Mouse (Mus musculus): ENCODE results near the gene Idh3a.
"Not testable (repeated sequence)": the region's sequence is repeated elsewhere in the genome, so short reads cannot be mapped to it uniquely, and the experiment has no call there.

Idh3a gene

GRCm38 (mm10) chr9:54583712-54584111 lies 2.4 kb upstream of the Idh3a start:
- in situ Hi-C loops (cut with MboI; ENCODE audit: low pct_unique_long_range_greater_than_20kb in 1 of 2, low sequenced_read_pairs in 2 of 2, unreplicated experiment in 1 of 2): no loop called here

DNA sequence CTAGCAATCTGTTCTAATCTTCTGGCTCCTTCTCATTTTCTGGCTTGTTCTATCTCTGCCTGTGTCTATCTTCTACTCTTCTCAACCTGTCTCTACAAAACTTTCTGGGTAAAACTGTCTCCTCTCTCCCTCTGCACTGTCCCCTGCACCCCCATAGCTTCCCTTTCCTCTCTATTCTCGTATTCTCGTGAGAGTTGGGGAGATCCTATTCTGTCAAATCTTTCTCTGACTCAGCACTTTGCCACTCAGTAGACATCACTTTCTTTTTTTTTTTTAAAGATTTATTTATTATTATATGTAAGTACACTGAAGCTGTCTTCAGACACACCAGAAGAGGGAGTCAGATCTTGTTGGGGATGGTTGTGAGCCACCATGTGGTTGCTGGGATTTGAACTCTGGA lies 2.0 kb upstream of the Idh3a start:
- in situ Hi-C loops (cut with MboI; ENCODE audit: low pct_unique_long_range_greater_than_20kb in 1 of 2, low sequenced_read_pairs in 2 of 2, unreplicated experiment in 1 of 2): not testable (repeated sequence)

- in situ Hi-C loops (cut with MboI; ENCODE audit: low pct_unique_long_range_greater_than_20kb in 1 of 2, low sequenced_read_pairs in 2 of 2, unreplicated experiment in 1 of 2): no loop called here
Measured at GRCm38 (mm10) chr9:54585839-54586198, 315 bp upstream of the Idh3a start.

DNA sequence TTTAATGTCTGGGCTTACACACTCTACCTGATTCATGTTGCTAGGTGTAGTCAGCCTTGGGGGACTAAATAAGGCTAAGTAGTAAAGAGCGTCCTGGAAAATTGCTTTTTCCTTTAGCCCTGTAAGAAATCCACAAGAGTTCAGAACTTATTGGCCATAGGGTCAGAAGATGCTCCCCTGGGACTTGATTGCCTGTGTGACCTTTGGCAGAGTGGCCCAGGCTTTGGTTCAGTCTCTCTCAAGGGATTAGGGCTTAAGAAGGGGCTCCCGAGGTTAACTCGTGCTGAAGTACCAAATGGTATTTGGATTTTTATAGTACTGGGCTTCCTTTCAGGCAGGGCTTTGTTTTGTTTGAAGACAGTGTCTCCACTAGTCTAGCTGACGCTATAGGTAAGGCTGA lies 1.7 kb downstream of the Idh3a start:
- in situ Hi-C loops (cut with MboI; ENCODE audit: low pct_unique_long_range_greater_than_20kb in 1 of 2, low sequenced_read_pairs in 2 of 2, unreplicated experiment in 1 of 2): no loop called here

- in situ Hi-C loops (cut with MboI; ENCODE audit: low pct_unique_long_range_greater_than_20kb in 1 of 2, low sequenced_read_pairs in 2 of 2, unreplicated experiment in 1 of 2): not testable (repeated sequence)
Measured at GRCm38 (mm10) chr9:54593652-54594051, 7.5 kb downstream of the Idh3a start.

DNA sequence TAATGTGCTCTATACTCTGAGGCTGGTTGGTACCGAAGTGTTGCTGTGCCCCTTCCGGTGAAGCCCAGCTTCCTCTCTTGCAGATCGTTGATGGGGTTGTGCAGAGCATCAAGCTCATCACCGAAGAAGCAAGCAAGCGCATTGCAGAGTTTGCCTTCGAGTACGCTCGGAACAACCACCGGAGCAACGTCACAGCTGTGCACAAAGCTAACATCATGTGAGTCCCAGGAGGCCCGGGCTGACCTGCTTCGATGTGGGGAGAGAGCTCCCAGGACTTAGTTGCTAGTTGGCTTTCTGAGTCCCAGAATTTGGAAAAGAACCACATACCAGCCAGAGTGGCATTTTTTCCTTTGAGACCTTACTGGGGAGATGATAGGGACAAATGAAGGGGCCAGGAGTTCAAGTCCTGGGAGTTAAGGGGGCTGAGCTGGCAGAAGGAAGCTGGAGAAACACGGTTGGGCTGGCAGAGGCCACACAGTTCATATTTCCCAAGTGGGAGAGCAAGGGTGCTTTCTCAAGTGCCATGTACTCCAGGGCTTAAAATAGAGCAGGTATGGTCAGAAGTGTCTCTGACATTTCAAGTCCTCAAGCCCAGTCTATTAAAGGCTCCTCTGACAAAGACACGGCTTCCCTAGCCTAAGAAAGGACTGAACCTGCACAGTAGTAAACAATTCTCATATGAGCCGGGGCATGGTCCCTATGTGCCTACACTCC lies 10.8 kb downstream of the Idh3a start:
- in situ Hi-C loops (cut with MboI; ENCODE audit: low pct_unique_long_range_greater_than_20kb in 1 of 2, low sequenced_read_pairs in 2 of 2, unreplicated experiment in 1 of 2): no loop called here

DNA sequence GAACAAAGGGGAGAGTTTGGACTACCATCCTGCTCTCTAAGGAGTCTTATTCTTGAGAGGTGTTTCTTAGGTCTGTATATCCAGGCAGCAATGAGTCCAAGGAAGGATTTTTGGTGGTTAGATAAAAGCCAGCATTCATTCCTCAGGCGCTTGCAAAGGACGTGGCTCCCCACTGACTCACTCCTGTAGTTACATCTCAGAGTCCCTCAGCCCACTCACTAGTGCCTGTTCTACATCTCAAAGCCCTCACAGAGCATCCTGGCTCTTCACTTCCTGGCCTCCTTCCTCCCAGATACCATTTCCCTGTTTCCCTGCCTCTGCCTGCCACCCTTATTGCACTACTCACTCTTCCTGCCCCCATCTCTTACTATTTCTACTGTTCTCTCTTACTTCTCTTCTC lies 16.3 kb downstream of the Idh3a start:
- in situ Hi-C loops (cut with MboI; ENCODE audit: low pct_unique_long_range_greater_than_20kb in 1 of 2, low sequenced_read_pairs in 2 of 2, unreplicated experiment in 1 of 2): no loop called here

GRCm38 (mm10) chr9:54602916-54603315 lies 16.8 kb downstream of the Idh3a start:
- in situ Hi-C loops (cut with MboI; ENCODE audit: low pct_unique_long_range_greater_than_20kb in 1 of 2, low sequenced_read_pairs in 2 of 2, unreplicated experiment in 1 of 2): no loop called here

DNA sequence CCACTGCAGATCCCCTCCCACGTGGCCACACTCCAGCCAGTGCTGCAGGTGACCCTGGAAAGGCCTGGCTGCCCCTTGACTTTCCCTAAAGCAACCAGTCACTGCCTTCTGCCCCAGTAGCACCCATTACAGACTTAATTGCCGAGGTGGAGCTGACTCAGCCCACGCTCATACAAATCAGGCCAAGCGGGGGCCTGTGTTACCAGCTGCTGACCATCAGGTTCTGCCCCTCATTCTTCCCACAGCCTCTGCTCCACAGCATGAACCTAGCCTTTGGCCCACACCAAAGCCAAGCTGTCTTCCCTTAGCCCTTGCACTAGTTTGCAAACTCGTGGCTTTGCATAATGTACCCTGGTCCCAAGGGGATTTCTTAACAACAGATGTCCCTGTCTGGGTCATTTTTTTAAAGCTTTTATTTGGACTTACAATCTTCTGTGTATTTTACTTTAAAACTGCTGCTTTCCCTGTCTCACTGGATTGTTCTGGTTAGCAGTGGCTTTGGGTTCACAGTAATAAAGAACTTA lies 18.1 kb downstream of the Idh3a start:
- in situ Hi-C loops (cut with MboI; ENCODE audit: low pct_unique_long_range_greater_than_20kb in 1 of 2, low sequenced_read_pairs in 2 of 2, unreplicated experiment in 1 of 2): no loop called here

DNA sequence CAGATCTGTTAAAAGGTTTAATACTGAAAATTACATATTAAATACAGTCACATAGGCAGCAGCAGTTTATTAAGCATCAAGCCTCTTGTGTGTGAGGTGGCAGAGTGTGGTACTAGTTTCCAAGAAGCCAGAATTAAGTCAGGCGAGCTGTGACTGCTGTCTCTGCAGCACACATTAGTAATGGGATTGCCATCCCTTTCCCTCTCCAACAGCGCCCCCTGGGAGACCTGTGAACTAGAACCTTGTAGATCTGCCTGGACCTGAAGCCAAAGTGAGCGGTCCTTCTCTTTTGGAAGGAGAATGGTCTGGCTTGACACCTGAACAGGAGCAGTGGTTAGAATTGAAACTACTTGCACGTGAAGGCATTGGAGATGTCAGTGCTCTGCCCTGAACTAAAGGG lies 18.8 kb downstream of the Idh3a start:
- in situ Hi-C loops (cut with MboI; ENCODE audit: low pct_unique_long_range_greater_than_20kb in 1 of 2, low sequenced_read_pairs in 2 of 2, unreplicated experiment in 1 of 2): no loop called here

DNA sequence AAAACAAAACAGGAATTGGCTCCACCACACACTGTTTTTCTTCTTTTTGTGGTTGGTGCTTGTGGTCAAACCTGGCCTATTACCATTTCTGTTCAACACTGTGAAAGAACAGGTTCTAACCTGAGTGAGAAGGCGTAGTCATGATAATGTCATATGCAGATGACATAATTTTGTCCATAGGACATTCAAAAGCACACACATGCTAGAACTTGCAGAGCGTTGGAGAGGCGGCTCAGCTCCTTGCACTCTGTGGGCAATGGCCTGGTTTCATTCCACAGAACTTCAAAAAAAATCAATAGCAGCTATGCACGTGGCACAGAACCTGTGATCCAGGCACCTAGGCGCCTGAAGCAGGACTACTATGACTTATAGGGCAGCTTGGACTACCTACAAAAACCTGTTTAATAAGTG lies 26.7 kb downstream of the Idh3a start:
- in situ Hi-C loops (cut with MboI; ENCODE audit: low pct_unique_long_range_greater_than_20kb in 1 of 2, low sequenced_read_pairs in 2 of 2, unreplicated experiment in 1 of 2): no loop called here

DNA sequence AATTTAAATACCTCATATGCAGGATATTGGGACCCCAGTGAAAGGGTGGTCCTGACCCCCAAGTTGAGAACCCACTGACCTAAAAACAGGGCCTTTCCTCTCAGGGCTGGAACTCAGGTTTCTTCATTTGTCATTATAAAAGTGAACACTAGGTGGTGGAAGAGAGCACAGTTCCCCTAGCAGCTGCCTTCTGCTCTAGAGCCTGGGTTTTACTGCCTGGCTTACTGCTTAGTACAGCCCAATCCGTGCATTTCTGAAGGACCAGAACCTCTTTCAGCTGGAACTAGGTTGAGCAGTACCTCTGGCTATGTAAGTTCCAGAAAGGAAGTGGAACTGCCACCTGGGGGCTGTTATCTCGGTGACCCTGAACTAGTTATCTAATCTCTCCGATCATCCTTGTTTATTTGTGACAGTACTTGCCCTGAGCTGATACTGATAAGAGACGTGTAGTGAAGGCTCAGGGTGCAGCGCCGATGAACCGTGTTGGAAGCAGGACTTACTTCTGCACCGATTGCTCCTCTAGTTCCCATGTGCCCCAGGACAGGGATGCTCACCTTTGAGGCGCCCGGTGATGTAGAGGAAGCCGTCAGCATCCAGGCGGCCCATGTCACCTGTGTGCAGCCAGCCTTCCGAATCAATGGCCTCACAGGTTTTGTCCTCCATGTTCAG lies 28.2 kb downstream of the Idh3a start:
- in situ Hi-C loops (cut with MboI; ENCODE audit: low pct_unique_long_range_greater_than_20kb in 1 of 2, low sequenced_read_pairs in 2 of 2, unreplicated experiment in 1 of 2): no loop called here

DNA sequence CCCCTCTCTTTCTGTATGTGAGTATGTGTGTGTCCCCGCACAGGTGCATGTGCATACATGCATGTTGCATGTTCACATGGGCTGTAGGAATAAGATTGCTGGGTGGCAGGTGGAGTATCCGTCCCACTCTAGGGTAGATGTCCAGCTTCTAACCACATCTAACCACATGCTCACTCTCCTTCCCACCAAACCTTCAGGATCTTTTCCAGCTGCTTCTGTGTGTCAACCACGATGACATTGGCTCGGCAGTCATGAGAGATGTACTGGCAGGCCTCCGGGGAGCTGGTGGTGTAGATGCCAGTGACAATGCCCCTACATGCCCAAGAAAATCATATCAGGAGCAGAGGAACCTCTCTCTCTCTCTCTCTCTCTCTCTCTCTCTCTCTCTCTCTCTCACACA lies 41.1 kb downstream of the Idh3a start:
- in situ Hi-C loops (cut with MboI; ENCODE audit: low pct_unique_long_range_greater_than_20kb in 1 of 2, low sequenced_read_pairs in 2 of 2, unreplicated experiment in 1 of 2): no loop called here

- in situ Hi-C loops (cut with MboI; ENCODE audit: low pct_unique_long_range_greater_than_20kb in 1 of 2, low sequenced_read_pairs in 2 of 2, unreplicated experiment in 1 of 2): no loop called here
Measured at GRCm38 (mm10) chr9:54628752-54629151, 42.6 kb downstream of the Idh3a start.

DNA sequence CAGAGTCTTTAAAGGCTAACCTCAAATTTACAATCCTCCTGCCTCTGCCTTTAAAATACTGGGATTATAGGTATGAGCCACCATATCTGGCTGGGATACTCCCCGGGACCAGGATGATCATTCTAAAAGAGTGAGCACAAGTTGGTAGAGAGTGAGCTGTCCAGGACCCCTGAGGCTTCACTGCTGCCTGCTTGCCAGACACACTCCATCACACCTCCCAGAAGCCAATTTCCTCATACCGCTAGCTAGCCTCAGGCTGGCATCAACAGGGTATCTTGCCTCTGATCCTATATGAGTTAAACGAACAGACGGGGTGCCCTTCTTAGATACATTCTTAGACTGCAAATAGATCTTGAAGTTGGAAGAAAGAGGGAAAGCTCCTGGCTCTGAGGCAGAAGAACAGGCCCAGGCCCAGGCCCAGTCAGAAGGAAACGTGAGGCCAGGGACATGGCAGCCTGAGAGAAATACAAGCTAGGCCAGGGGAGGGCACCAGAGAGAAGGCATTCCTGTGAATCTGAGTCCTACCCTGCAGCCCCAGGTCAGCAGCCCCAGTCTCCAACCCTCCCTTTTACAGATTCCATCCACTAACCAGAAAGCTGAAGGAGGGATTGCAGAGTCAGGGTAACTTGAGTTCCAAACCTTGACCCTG lies 43.6 kb downstream of the Idh3a start:
- in situ Hi-C loops (cut with MboI; ENCODE audit: low pct_unique_long_range_greater_than_20kb in 1 of 2, low sequenced_read_pairs in 2 of 2, unreplicated experiment in 1 of 2): no loop called here

- in situ Hi-C loops (cut with MboI; ENCODE audit: low pct_unique_long_range_greater_than_20kb in 1 of 2, low sequenced_read_pairs in 2 of 2, unreplicated experiment in 1 of 2): no loop called here
Measured at GRCm38 (mm10) chr9:54630905-54631304, 44.8 kb downstream of the Idh3a start.

- in situ Hi-C loops (cut with MboI; ENCODE audit: low pct_unique_long_range_greater_than_20kb in 1 of 2, low sequenced_read_pairs in 2 of 2, unreplicated experiment in 1 of 2): no loop called here
Measured at GRCm38 (mm10) chr9:54633401-54633800, 47.3 kb downstream of the Idh3a start.

DNA sequence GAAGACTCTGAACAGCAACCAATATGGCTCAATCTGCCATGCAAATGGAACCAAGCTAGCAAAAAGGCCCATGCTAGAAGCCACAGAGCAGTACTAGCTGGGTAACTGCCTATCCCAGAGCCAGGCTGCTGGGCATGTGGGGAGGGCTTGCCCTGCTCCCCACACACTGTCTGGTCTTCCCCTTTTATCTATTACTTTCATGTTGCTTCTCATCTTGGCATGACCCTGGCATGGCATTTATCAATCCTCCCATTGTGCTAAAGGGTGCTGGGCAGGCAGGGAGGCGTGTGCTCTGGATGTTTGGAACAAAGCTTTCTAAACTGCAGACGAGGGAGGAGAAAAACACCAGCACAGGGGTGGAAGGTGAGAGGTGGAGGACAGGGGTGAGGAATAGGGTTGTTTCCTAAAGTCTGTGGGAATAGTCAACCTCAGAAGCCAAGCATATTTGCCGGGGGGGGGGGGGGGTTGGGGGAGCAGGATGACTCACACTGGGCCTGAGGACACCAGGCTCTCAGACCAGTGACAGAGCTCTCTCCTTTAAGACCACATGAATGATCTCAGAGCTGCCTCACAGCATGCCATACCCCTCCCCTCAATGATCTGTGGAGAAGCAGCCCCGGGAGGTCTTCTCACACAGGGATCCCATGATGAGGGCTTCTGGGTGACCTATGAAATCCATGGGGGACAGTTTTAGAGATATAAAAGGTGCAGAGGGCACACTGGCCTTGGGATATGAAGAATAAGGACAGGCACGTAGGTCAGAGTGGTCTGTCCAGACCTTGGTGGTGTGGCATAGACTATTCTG lies 51.6 kb downstream of the Idh3a start:
- in situ Hi-C loops (cut with MboI; ENCODE audit: low pct_unique_long_range_greater_than_20kb in 1 of 2, low sequenced_read_pairs in 2 of 2, unreplicated experiment in 1 of 2): no loop called here

GRCm38 (mm10) chr9:54639192-54639591 lies 53.1 kb downstream of the Idh3a start:
- in situ Hi-C loops (cut with MboI; ENCODE audit: low pct_unique_long_range_greater_than_20kb in 1 of 2, low sequenced_read_pairs in 2 of 2, unreplicated experiment in 1 of 2): no loop called here

All from mouse embryonic stem cell (cell line).